Mouse (Mus musculus) thymus, adult 2 months (tissue): ENCODE data around the gene Mapk8ip1.

Experiments used
- CTCF ChIP-seq: fragments of 200-500 bp; IDR thresholded peaks from 2 replicates; pipeline ENCODE4 v1.5.1; 2012; ENCODE audit warnings: mild to moderate bottlenecking, control low read depth, low read length, moderate library complexity, borderline replicate concordance; ENCODE audit not compliant: control insufficient read depth, poor library complexity, insufficient read depth; ENCODE audit errors: extremely low read depth
- POLR2A ChIP-seq: fragments of 200-500 bp; IDR thresholded peaks from 2 replicates; pipeline ENCODE4 v1.6.1; 2012; ENCODE audit warnings: mild to moderate bottlenecking, low read length, control low read depth, moderate library complexity; ENCODE audit not compliant: control insufficient read depth, poor library complexity, insufficient read depth; ENCODE audit errors: extremely low read depth

DNA sequence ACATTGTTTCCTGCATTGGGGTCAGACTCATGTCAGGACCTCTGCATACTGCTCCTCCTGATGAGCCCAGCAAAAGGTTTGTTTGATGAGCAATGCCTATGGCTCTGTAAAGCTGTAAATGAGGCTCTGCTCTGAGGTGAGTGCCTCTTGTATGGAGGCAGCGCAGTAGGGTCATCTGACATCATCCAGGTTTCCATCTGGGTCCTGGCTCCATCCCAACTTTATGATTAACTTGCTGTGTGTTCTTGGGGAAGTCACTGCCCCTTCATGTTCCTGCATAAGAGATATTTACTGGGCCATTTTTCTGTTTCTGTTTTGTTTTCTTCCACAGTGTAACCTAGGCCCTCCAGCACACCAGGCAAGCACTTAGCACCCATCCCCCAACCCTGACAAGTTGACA, 3.6 kb downstream of the Mapk8ip1 start:
- TF ChIP-seq CTCF (no peak), POLR2A (no peak)
